Mouse (Mus musculus): Measurements from ENCODE around the gene Bysl.

GRCm38 (mm10) chr17:47625088-47625487, 13.8 kb upstream of the Bysl start:
- TF ChIP-seq MAFK (IDR thresholded peaks at IDR 0.05; ENCODE audit: insufficient read depth, low read depth, low read length) (no peak), ZC3H11A (IDR thresholded peaks at IDR 0.05; ENCODE audit: borderline replicate concordance, low read depth, low read length) (no peak), HCFC1 (IDR thresholded peaks at IDR 0.05; ENCODE audit: borderline replicate concordance, insufficient read depth, low read length) (no peak), ZNF384 (IDR thresholded peaks at IDR 0.05; ENCODE audit: low read depth, low read length) (no peak), CHD2 (IDR thresholded peaks at IDR 0.05; ENCODE audit: low read depth, low read length) (no peak)

Data from ES-E14 (cell line).